Mouse (Mus musculus): Measurements from ENCODE around the gene Stox2.

DNA sequence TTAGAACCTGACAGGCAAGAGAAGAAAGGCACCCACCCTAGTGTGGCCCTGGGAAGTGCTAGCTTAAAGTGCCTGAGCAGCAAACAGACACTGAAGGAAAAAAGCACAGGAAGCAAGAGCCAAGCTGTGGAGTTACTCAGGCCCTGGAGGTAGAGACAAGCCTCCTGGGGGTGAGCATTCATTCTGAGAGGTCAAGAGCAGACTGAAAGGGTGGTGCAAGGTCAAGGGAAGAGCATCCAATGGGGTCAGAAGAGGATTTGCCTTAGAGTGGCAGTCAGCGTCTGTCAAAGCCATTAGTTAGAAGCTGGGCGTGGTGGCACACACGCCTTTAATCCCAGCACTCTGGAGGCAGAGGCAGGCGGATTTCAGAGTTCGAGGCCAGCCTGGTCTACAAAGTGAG is 224.3 kb downstream of the Stox2 start:
- TF ChIP-seq CTCF (IDR thresholded peaks at IDR 0.05; ENCODE audit: insufficient read depth, low read depth, low read length) (no peak), POLR2A (IDR thresholded peaks at IDR 0.05; ENCODE audit: insufficient read depth, low read depth, low read length) (no peak)
